Mouse (Mus musculus) MEL (cell line): ENCODE data around the gene Hsp90ab1. TPM values are rescaled to one million over a fixed set of nuclear protein-coding genes. Genes with fewer than 3 reads are reported as not detected.

Experiments used
- DNase-seq: peaks from one replicate; pipeline ENCODE4 v3.0.0; 2011; ENCODE audit warnings: low read depth, low spot score
- H3K27ac ChIP-seq: 2 replicates; pipeline ENCODE4 v1.5.1; 2012; ENCODE audit warnings: low read depth, mild to moderate bottlenecking, control low read depth, low read length, moderate library complexity; ENCODE audit not compliant: control insufficient read depth
- H3K27me3 ChIP-seq, 2 experiments: fragments of 150-350 bp in 1 of 2; sonication (generic) in 1 of 2; 2 replicates each; pipeline ENCODE4 v1.6.1; 2012; ENCODE audit warnings: low read length in 2 of 2, mild to moderate bottlenecking in 2 of 2, improper control_type of control experiment in 1 of 2, moderate library complexity in 1 of 2; ENCODE audit not compliant: insufficient read depth in 2 of 2, control insufficient read depth in 1 of 2
- H3K36me3 ChIP-seq, 2 experiments: 2 replicates each; pipeline ENCODE4 v1.6.1; 2012 to 2014; ENCODE audit warnings: low read length in 2 of 2, improper control_type of control experiment in 1 of 2, inconsistent platforms in 1 of 2, mild to moderate bottlenecking in 1 of 2; ENCODE audit not compliant: insufficient read depth in 2 of 2, control insufficient read depth in 1 of 2
- H3K4me1 ChIP-seq, 2 experiments: fragments of 150-350 bp in 1 of 2; sonication (generic) in 1 of 2; 2 replicates each; pipeline ENCODE4 v1.6.1; 2012; ENCODE audit warnings: low read length in 2 of 2, improper control_type of control experiment in 1 of 2, mild to moderate bottlenecking in 1 of 2; ENCODE audit not compliant: insufficient read depth in 2 of 2, control insufficient read depth in 1 of 2
- H3K4me3 ChIP-seq, 2 experiments: fragments of 150-350 bp in 1 of 2; sonication (generic) in 1 of 2; 2 replicates each; pipeline ENCODE4 v1.5.1; 2012; ENCODE audit warnings: low read depth in 2 of 2, low read length in 2 of 2, mild to moderate bottlenecking in 2 of 2, moderate library complexity in 2 of 2, control low read depth in 1 of 2, improper control_type of control experiment in 1 of 2; ENCODE audit not compliant: control insufficient read depth in 1 of 2, insufficient read depth in 1 of 2
- H3K79me2 ChIP-seq: 2 replicates; pipeline ENCODE4 v1.6.1; 2012; ENCODE audit warnings: mild to moderate bottlenecking, low read length, moderate library complexity; ENCODE audit not compliant: control insufficient read depth, poor library complexity, insufficient read depth
- H3K9ac ChIP-seq: 2 replicates; pipeline ENCODE4 v1.6.1; 2012; ENCODE audit warnings: low read depth, mild to moderate bottlenecking, control low read depth, low read length, moderate library complexity; ENCODE audit not compliant: control insufficient read depth, poor library complexity, severe bottlenecking
- H3K9me3 ChIP-seq: fragments of 150-350 bp; sonication (generic); replicated peaks from 2 replicates; pipeline ENCODE4 v1.6.1; 2012; ENCODE audit warnings: mild to moderate bottlenecking, low read length, improper control_type of control experiment, moderate library complexity; ENCODE audit not compliant: insufficient read depth
- BHLHE40 ChIP-seq: IDR thresholded peaks from 2 replicates; pipeline ENCODE4 v1.6.1; 2012; ENCODE audit warnings: low read depth, mild to moderate bottlenecking, inconsistent platforms, low read length, improper control_type of control experiment, borderline replicate concordance
- CHD2 ChIP-seq: IDR thresholded peaks from 2 replicates; pipeline ENCODE4 v1.6.1; 2011; ENCODE audit warnings: low read length, improper control_type of control experiment
- ELF1 ChIP-seq: IDR thresholded peaks from 2 replicates; pipeline ENCODE4 v1.6.1; 2014; ENCODE audit warnings: low read depth, mild to moderate bottlenecking, inconsistent platforms, low read length, improper control_type of control experiment, moderate library complexity
- EP300 ChIP-seq, 2 experiments: IDR thresholded peaks; 2 replicates each; pipeline ENCODE4 v1.6.1; 2011; ENCODE audit warnings: improper control_type of control experiment in 2 of 2, low read length in 2 of 2, low read depth in 1 of 2, mild to moderate bottlenecking in 1 of 2
- ETS1 ChIP-seq: IDR thresholded peaks from 2 replicates; pipeline ENCODE4 v1.6.1; 2012; ENCODE audit warnings: low read depth, mild to moderate bottlenecking, inconsistent platforms, low read length, improper control_type of control experiment, moderate library complexity
- GATA1 ChIP-seq: IDR thresholded peaks from 2 replicates; pipeline ENCODE4 v1.6.1; 2011; ENCODE audit warnings: low read depth, low read length, improper control_type of control experiment
- KAT2A ChIP-seq: conservative IDR thresholded peaks from 2 replicates; pipeline ENCODE4 v1.6.1; 2012; ENCODE audit warnings: low read depth, low read length, improper control_type of control experiment, inconsistent platforms
- MAZ ChIP-seq: IDR thresholded peaks from 2 replicates; pipeline ENCODE4 v1.6.1; 2012; ENCODE audit warnings: low read depth, mild to moderate bottlenecking, inconsistent platforms, low read length, improper control_type of control experiment
- MXI1 ChIP-seq: IDR thresholded peaks from 2 replicates; pipeline ENCODE4 v1.6.1; 2011; ENCODE audit warnings: mild to moderate bottlenecking, low read depth, low read length, improper control_type of control experiment
- MYB ChIP-seq: IDR thresholded peaks from 2 replicates; pipeline ENCODE4 v1.6.1; 2011; ENCODE audit warnings: mild to moderate bottlenecking, low read depth, low read length, improper control_type of control experiment
- POLR2AphosphoS5 ChIP-seq: IDR thresholded peaks from 2 replicates; pipeline ENCODE4 v1.6.1; 2012; ENCODE audit warnings: low read depth, borderline replicate concordance, mild to moderate bottlenecking, inconsistent platforms, low read length, moderate library complexity, mixed read lengths
- RCOR1 ChIP-seq: IDR thresholded peaks from 2 replicates; pipeline ENCODE4 v1.6.1; 2012; ENCODE audit warnings: low read depth, mild to moderate bottlenecking, inconsistent platforms, low read length, improper control_type of control experiment
- SIN3A ChIP-seq: IDR thresholded peaks from 2 replicates; pipeline ENCODE4 v1.6.1; 2012; ENCODE audit warnings: low read length, improper control_type of control experiment, inconsistent platforms
- TCF12 ChIP-seq: IDR thresholded peaks from 2 replicates; pipeline ENCODE4 v1.6.1; 2014; ENCODE audit warnings: low read depth, mild to moderate bottlenecking, inconsistent platforms, low read length, improper control_type of control experiment, moderate library complexity
- UBTF ChIP-seq: IDR thresholded peaks from 2 replicates; pipeline ENCODE4 v1.6.1; 2012; ENCODE audit warnings: low read depth, mild to moderate bottlenecking, inconsistent platforms, low read length, improper control_type of control experiment, moderate library complexity, borderline replicate concordance; ENCODE audit not compliant: insufficient read depth
- USF1 ChIP-seq: IDR thresholded peaks from 2 replicates; pipeline ENCODE4 v1.6.1; 2014; ENCODE audit warnings: low read depth, mild to moderate bottlenecking, inconsistent platforms, low read length, improper control_type of control experiment, moderate library complexity
- ZNF384 ChIP-seq: IDR thresholded peaks from 2 replicates; pipeline ENCODE4 v1.6.1; 2012; ENCODE audit warnings: low read depth, mild to moderate bottlenecking, inconsistent platforms, low read length, improper control_type of control experiment
- polyA plus RNA-seq, 2 experiments: library from polyadenylated mRNA; stranded (reverse) in 1 of 2; unstranded in 1 of 2; fragments of >175 nt in 1 of 2; fragments of >200 nt in 1 of 2; gene quantifications; 2 replicates each; pipeline versions ENCODE4 v1.2.1 to v1.2.4; 2012; ENCODE audit warnings: low replicate concordance in 2 of 2, low read depth in 1 of 2; ENCODE audit not compliant: insufficient read length in 2 of 2, insufficient read depth in 1 of 2, missing spikeins in 1 of 2
- total RNA-seq: library from RNA; depleted of rRNA; stranded (reverse); fragments of 300-350 nt; gene quantifications from 2 replicates; pipeline ENCODE4 v1.2.3, GENCODE M21; 2012

Gene Hsp90ab1
- total and polyA plus RNA-seq, 3 experiments: 1,032 to 27,726 (median 4,130) TPM

- Histone ChIP-seq H3K79me2 (peaks cover 22% of the 10 kb centered on the region), H3K4me1 (peaks cover 21 to 30% of the 10 kb centered on the region in 2 experiments), H3K9me3 (no peaks in the 10 kb centered on the region), H3K27ac (peak overlapping the region; percentile 50), H3K4me3 (no peak overlapping the region), H3K36me3 (peaks cover 0 to 26% of the 10 kb centered on the region in 2 experiments; a peak in 2 of 4 replicates), H3K27me3 (no peaks in the 10 kb centered on the region), H3K9ac (no peak overlapping the region)
- no peak for TF ChIP-seq MYB
- TF ChIP-seq POLR2AphosphoS5: no peak
- TF ChIP-seq USF1: no peak
- DNase-seq: no peak
Observed at GRCm38 (mm10) chr17:45598376-45598775, 25.3 kb upstream of the Hsp90ab1 start.

GRCm38 (mm10) chr17:45597787-45598186, 24.7 kb upstream of the Hsp90ab1 start:
- Histone ChIP-seq H3K9me3 (no peaks in the 10 kb centered on the region), H3K4me1 (peaks cover 22 to 36% of the 10 kb centered on the region in 2 experiments), H3K36me3 (peaks cover 0 to 31% of the 10 kb centered on the region in 2 experiments; a peak in 2 of 4 replicates), H3K9ac (no peak overlapping the region), H3K79me2 (peaks cover 27% of the 10 kb centered on the region), H3K27me3 (no peaks in the 10 kb centered on the region), H3K27ac (peak overlapping the region; percentile 50), H3K4me3 (no peak overlapping the region)
- DNase-seq: peak; percentile 83
- TF ChIP-seq UBTF: no peak
- peak; percentile 94 for TF ChIP-seq ETS1
- TF ChIP-seq MXI1: peak; percentile 67; the same call in 1 of the 2 replicates
- peak; percentile 57 to 61; a peak in 2 of 4 replicates for TF ChIP-seq EP300 (IDR thresholded peaks at IDR 0.05; ENCODE audit: low read depth in 1 of 2, low read length in 2 of 2)
- peak; percentile 48; the same call in 1 of the 2 replicates for TF ChIP-seq GATA1
- TF ChIP-seq MAZ: peak; percentile 81
- no peak for TF ChIP-seq KAT2A
- peak; percentile 42; the same call in 1 of the 2 replicates for TF ChIP-seq USF1
- peak; percentile 6; the same call in 1 of the 2 replicates for TF ChIP-seq ZNF384
- TF ChIP-seq BHLHE40: peak; percentile 7; the same call in 1 of the 2 replicates
- peak; percentile 71; the same call in 1 of the 2 replicates for TF ChIP-seq SIN3A
- no peak for TF ChIP-seq CHD2
- TF ChIP-seq ELF1: 0 out of 2 replicates have a peak, but pooled peaks have one; percentile 25
- TF ChIP-seq RCOR1: peak; percentile 69
- peak; percentile 79 for TF ChIP-seq TCF12
